Mouse (Mus musculus) CH12.LX (cell line): ENCODE results near the gene Lrrc46.

Experiments
- CHD2 ChIP-seq: IDR thresholded peaks from 2 replicates; pipeline ENCODE4 v1.6.1; 2011; ENCODE audit warnings: low read length, improper control_type of control experiment
- CTCF ChIP-seq, 2 experiments: IDR thresholded peaks in 1 of 2; conservative IDR thresholded peaks in 1 of 2; 2 replicates each; pipeline ENCODE4 v1.5.1; 2011 to 2012; ENCODE audit warnings: low read depth in 2 of 2, low read length in 2 of 2, improper control_type of control experiment in 1 of 2, inconsistent platforms in 1 of 2, mild to moderate bottlenecking in 1 of 2, moderate library complexity in 1 of 2
- POLR2A ChIP-seq: IDR thresholded peaks from 2 replicates; pipeline ENCODE4 v1.6.1; 2011; ENCODE audit warnings: low read depth, mild to moderate bottlenecking, improper control_type of control experiment, low read length
- RAD21 ChIP-seq: IDR thresholded peaks from 2 replicates; pipeline ENCODE4 v1.6.1; 2011; ENCODE audit warnings: low read depth, mild to moderate bottlenecking, low read length, improper control_type of control experiment, moderate library complexity

DNA sequence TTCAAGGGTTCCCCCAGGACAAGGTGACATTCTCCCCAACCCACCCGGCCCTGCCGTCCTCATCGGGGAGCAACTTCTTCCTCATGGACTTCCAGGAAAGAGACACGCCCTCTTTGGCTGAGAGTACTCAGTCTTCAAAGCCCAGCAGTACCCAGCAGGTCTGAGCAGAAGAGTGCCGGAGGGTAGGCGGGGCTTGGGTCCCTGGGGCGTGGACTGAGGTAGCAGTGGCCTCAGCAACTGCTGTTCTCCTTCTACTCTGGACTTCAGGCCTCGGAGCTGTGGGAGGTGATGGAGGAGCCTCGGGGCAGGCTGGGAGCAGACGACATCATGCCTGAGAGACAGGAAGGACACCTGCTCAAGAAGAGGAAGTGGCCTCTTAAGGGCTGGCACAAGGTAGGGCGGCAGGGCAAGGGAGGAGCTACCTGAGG, 11.0 kb upstream of the Lrrc46 start:
- TF ChIP-seq CHD2, result no peak
- no peak for TF ChIP-seq CTCF (conservative IDR thresholded peaks at IDR 0.05 in 1 of 2, IDR thresholded peaks at IDR 0.05 in 1 of 2; ENCODE audit: low read depth in 2 of 2, low read length in 2 of 2)
- TF ChIP-seq POLR2A, result peak; percentile 56; the same call in 1 of the 2 replicates
- TF ChIP-seq RAD21, result no peak
